Mouse (Mus musculus): ENCODE measurements at regions not wholly inside any gene's neighbourhood (a gene's known extent, or its start where the extent isn't known, plus 50 kb on each side); places are given as distances from the start of the nearest gene placed in this dataset.

DNA sequence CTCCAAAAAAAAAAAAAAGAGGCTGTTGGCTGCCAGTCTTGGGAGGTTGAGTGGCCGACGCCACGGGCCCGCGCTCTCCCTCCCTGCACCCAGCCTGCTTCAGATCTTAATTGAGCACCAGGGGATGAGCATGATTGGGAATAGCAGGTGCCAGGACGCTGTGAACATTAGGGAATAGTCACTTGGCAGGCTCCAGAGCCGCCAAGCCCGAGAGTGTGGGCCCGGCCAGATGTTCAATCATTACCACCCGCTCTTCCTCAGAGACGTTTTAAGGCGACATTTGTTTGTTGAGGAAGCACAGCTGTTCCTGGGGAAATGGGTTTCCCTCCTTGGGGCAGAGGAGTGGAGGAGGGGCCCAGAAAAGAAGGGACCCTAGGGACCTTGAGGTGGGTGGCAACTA is 94.0 kb upstream of the Smad3 start:
- DNase-seq (ENCODE audit: low read depth, low spot score) = no peak

DNA sequence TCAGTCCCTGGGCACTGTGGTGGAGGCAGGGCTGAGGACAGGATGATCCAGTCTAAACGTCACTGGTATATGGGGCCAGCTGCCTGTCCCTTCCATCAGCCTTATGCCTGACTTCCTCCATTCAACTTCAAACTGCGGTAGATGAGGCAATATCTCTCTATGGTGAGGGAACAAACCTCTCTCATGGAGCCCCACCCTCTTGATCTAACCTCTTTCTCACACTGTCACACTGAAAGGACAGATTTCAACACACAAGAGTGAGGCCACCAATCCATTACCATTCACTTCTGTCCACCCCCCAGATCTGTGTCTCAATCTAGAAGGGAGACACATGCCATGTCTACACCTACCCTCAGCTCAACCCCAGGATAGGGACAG is 92.5 kb upstream of the Smad3 start:
- DNase-seq (ENCODE audit: low read depth, low spot score) = no peak

DNA sequence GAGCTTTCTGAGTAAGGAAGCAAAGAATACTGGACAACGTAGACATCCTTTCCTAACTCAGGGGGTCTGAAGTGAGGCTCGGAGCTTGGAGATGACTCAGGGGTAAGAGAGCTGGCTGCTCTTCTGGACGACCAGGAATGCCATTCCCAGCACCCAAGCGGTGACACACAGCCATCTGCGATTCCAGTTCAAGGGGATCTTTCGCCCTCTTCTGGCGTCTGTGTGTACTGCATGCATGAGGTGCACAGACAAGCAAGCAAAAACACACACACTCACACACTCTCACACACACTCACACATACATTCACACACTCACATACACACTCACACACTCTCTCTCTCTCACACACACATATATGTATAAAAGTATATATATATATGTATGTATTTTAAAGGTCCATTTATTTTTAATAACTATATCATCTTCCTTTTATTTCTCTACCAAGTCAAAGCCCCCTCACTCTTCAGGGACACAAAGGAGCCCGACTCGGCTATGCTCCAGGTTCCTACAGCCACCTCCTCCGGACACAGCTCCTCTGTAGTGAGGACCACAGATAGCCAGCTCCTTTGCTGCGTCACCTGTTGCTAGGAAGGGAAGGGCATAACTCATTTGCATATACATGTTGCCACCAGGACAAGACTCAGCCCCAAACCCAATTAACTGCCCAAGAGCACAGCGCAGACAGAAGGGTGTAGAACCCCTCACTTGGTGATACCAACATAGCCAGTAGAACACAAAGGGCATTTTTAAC is 91.9 kb upstream of the Smad3 start:
- peak; percentile 91 for DNase-seq (ENCODE audit: low read depth, low spot score)

DNA sequence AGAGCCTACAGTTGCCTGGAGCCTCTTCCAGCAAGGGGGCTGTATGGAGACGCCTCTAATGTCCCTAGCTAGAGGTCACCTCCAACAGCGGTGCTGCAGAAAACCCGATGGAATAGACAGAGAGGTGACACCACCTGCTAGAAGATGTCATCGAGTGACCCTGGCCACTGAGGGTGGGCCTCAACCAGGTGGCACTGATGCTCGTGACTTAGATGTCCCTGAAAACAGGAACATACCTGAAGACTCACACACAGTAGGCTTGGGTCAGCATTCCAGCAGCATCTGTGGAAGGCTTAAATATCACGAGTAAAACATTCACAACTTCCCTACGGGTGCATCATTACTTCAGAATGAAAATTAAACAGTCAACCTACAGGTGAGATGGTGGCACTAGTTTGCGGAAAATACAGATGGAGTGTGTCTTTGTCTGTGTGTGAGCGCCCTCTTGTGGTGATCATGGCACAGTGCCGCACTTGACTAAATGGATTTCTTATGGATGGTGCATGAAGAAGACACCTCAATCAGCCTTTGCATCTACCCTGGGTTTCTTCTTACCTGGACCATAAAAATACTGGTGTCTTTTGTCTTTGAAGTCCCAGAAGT is 86.2 kb upstream of the Smad3 start:
- peak; percentile 83 for DNase-seq (ENCODE audit: low read depth, low spot score)

DNA sequence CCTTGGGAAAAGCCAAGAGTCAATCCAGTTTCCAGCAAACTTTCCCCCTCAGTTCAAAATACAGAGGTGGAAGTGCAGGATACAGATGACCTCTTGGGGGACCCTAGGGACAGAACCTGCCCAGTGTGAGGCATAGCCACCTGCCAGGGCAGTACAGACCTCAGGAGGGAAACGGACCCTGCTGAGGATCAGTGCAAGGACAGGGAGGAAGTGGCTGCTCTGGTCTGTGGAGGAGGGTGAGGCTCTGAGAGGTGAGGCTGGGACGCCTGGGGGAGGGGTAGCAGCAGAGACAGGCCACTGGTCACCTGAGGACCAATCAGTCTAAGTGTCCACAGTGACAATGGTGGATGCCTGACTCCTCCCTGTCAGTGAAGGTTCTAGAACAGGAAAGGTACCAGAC is 85.6 kb upstream of the Smad3 start:
- DNase-seq (ENCODE audit: low read depth, low spot score) = no peak

DNA sequence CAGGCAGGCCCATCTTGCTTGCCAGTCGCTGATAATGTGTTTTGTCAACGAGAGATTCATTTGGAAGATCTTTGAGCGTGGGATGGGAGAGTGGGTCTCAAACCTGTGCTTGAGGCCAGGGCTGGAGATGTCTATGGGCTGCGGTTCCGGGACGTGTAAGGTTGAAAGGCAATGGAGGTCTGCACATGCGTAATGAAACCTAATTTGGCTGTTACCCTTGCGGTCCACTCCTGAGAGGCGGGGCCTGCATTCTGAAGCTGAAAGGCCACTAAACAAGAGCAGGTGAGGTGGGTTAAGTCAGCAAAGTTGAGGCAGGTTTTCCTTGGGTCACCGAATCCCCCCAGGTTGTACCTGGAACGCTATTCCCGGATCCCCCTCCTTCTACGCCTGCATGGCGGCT is 83.3 kb upstream of the Smad3 start:
- peak; percentile 67 for DNase-seq (ENCODE audit: low read depth, low spot score)

DNA sequence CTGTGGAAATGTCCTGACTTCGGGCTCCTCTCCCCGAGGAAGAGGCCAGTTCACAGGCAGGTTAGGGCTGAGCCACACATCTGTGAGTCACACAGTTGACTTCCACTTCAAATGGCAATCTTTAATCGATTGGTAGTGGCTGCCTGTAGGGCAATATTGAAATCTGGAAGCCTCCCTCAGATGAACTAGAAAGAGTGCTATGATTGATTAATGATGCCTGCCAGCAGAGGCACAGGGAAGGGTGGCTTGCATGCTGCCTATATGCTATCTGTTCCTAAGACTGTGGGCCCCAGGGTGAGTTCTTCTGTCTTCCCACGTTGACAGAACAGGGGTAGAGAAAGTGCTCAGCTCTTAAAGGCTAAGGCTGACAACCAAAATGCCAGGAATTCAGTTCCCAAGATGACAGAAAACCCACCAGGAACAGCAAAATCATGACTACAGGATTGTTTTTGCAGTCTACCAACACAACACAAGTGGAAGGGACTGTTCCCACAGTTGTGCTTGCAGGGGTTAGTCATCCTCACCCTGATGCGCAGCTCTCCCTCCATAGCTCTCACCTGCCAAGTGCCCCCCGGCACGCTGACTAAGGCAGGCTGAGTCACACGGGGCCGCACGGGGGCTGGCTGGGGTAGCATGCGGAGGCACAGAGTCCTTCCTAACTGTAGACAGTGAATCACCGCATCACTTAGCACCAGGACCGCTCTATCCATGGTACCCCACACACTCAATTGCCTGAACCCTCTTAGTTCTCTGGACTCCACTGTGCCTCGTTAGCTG is 81.4 kb upstream of the Smad3 start:
- DNase-seq (ENCODE audit: low read depth, low spot score) = no peak

DNA sequence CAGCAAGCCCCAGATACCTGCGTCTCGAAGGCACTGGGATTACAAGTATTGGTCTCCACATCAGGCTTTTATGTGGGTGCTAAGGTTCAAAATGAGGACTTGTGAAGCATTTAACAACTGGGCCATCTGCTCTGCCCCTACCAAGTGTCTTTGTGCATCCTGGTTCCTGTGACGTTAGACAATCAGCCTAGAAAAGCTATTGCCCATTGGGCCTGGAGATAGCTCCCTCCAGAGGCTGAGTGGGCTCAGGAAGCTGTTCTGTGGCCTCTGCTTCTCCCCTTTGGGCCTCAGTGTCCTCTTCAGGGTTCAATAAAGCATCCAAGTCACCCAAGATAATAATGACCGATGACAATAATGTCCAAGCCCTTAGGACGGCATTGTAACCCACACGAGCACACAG is 79.8 kb upstream of the Smad3 start:
- no peak for DNase-seq (ENCODE audit: low read depth, low spot score)

DNA sequence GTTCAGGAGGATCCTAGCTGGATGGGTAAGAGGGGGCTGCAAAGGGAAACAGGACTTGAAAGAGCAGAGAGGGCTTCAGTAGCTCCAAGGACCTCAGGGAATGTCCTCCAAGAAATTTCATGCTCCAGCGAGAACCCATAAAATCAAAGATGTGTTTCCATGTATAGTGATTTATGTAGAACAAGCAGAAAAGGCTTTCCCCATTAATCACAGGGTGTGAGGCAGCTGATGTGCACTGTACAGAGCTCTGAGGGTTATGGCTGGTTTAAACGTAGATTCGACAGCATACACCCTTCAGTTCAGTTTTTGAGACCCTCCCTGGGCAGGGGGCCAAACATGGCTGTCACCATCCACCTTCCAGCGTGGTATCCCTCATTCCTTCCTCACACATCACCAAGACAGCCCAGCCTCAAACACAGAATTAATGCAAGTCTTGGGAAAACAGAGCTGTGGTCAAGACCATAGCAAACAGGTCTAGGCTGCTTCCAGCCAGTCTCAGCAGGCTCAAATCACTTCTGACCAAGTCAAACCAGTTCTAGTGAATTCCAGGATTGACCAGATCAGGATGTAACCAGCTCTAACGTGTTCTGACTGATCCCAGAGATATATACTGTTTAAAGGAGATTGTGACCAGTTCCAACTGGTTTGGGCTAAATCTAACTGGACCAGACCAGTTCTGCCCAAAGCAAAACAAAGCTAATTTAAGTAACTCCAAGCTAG is 78.9 kb upstream of the Smad3 start:
- peak; percentile 44 for DNase-seq (ENCODE audit: low read depth, low spot score)

DNA sequence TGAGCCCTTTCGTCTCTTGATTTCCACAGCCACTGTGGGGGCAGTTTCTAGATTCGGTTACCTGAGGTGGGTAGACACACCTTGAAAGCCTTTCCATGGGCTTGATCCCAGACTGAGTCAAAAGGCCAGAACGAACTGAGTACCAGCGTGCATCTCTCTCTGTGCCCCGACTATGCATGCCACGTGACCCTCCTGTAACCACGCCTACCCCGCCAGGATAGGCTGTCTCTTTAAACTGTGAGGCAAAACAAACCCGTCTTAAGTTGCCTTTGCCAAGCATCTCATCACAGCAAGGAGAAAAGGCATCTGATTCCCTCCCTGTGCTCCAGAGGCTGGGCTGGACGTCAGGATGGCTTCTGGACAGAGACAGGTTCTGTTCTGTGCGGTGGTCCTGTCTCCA is 78.2 kb upstream of the Smad3 start:
- DNase-seq (ENCODE audit: low read depth, low spot score) = no peak

DNA sequence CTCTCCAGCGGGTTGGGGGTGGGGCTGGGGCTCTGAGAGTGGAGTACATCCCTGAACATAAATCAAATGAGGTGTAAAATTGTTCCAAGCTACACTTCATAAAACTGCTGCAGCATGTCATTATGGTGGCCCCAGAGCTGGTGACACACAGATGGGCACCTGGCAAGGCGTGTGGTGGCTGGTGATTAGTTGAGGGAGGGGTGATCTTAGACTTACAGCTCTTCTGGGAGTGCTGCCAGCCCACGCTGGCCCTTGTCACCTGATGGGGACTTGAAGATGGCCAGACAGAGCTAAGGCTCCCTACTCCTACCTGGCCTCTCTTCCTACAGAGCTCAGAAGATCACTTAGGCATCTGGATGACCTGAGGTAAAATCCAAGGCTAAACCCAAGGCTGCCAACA is 76.6 kb upstream of the Smad3 start:
- no peak for DNase-seq (ENCODE audit: low read depth, low spot score)

DNA sequence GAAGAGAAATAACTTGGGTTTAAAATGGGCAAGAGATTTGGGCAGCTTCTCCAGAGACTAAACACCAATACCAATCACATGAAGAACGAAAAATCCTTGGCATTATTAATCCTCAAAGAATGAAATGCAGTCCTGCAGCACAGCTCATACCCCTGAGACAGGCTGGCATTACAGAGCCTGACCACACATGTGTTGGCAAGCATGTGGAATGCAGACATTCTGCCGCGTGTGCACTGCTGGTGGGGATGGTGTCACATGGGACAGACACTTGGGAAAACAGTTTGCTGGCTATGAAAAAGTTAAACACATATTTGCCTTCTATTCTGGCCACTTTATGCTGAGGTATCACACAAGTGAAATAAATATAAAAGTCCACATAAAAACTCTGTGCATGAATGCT is 60.4 kb upstream of the Smad3 start:
- no peak for DNase-seq (ENCODE audit: low read depth, low spot score)

DNA sequence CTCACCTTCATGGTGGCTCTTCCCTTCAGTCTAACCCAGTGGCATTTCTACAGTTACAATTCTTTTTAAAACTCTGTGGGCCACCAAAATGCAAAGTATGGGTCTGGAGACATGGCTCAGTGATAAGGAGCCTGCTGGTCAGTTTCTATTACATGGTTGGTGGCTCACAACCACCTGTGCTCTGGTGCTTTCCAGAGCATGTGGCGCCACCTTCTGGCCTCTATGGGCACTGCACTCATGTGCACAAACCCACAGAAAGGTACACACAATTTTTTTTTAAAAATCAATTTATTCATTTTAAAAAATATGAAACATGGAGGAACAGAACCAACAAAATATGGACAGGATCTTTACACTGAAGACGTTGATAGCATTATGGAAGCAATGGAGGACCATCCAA is 58.7 kb upstream of the Smad3 start:
- DNase-seq (ENCODE audit: low read depth, low spot score) = peak; percentile 63

DNA sequence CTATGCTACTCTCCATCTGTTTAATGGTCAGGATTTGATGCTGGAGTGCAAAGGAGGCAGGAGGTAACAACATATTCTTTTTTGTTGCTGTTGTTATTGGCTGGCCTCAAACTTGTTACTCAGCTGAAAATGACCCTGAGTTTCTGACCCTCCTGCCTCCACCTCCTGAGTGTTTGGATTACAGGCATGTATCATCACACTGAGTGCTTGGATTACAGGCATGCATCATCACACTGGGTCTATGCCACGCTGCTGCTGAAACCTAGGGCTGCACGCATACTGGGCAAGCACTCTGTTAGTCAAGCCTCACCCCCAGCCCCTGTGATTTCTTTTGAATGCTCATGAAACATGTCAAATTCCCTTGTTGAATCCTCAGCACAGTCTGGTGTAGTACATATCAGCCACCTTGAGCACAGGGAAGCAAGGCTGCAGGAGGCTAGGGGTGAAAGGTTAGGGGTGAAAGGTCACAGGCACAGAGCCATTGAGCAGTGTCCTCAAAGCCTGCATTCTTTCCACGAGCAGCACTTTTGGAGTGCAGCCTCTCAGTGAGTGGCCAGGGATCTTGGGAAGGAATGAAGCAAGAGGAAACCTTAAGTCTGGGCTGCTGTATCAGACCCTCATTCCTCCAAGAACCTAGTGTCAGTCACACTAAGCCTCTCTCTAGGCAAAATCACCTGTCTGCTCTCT is 52.2 kb upstream of the Smad3 start:
- no peak for DNase-seq (ENCODE audit: low read depth, low spot score)
